Mouse (Mus musculus): Measurements from ENCODE around the gene Ppp5c.

Ppp5c gene

GRCm38 (mm10) chr7:17054325-17054989, 26.7 kb upstream of the Ppp5c start:
- no peak for DNase-seq (ENCODE audit: low spot score in 2 of 2)

DNA sequence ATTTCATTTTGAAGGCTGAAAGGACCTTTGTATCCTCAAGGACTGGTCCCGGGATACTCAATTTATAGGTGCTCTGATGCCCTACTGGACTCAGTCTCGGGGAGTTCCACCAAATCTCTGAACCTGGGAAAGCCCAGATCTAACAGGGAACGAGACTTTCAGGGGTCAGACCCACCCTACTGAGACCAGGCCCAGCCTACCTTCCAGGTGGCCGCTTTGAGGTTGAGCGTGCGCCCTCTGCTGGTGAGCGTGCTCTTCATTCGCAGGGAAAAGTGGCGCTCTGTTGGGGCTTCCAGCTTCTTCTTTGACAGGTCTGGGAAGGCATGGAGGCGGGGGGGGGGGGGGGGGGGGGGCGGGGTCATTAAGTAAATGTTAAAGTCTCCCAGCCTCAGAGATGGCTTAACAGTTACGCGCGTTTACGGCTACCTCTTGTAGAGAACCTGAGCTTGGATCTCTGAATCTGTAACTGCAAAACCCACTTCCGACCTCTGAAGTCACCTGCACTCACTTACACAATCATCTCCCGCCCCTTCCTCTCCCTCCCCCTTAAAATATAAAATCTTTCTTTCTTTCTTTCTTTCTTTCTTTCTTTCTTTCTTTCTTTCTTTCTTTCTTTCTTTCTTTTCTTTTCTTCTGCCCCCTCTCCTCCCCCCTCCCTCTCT, 23.3 kb upstream of the Ppp5c start:
- DNase-seq (ENCODE audit: low spot score in 2 of 2), result peak; percentile 39 to 48

DNA sequence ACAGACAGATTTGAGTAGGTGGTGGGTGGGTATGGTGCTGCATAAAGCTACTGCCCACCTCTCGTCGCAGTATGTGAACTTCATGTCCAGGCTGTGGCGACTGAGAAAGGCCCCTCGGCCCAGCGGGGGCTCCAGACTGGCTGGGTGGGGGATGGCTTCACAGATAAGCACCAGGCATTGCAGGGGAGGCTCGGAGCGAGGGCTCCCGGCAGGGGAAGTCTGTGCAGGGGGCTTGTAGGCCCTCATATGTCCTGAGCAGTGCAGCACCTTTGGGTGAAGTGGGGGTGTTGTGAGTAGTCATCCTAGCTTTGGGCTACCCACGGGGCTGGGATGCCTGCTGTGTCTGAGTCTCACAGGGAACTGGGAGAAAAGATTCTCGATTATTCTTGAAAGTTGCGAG, 22.8 kb upstream of the Ppp5c start:
- no peak for DNase-seq (ENCODE audit: low spot score in 2 of 2)

DNA sequence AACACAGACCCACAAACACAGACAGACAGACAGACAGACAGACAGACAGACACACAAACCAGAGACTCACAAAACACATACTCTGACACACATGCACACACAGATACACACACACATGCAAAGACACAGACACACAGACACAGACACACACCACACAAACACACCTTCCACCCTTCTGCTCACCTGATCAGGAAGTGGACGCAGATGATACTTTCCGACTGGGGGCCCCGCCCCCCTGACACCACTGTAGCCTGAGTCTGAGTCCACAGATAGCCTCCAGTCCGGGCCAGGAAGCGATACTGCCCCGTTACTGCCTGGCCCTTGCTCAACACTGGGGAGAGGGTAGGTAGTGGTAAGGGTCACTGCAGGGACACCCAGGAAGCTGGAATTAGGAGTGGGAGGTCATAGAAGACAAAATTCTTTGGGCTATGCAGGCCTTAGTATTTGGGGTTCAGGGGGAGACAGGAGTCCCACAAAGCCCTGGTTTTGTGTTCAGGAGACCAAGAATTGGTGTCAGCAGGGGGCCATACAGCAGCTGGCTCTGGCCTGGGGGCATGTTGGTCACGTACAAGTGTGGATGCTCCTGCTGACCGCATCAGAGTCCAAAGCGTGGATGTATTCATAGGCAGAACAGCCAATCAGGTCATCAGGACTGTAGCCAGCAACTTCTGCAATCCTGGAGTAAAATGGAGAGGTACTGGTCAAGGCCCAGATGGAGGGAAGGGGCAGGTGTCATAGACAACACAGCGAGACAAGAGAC, 20.9 kb upstream of the Ppp5c start:
- DNase-seq (ENCODE audit: low spot score in 2 of 2), result no peak

DNA sequence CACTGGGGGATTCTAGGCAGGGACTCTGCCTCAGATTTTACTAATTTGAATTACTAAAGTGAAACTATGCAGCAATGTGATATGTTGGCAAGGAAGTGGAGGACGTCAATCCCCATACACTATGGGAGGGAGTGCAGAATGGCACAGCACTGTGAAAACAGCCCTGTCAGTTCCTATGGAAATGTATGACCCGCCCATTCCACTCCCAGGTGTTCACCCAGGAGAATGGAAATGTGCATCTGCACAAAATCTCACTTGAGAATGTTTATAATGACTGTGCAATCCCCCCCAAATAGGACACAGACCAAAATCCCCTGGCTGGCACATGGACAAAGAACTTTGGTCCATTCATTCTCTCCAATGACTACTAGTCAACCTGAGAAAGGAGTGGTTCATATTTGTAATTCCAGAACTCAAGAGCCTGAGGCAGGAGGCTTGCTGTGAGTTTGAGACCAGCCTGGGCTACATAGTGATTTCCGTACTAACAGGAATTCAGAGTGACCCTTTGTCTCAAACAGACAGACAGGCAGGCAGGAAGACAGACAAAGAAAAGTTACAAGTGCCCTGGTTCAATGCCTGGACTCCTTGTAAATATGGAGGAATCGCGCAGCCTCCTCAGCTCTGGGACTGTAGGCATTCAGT, 19.4 kb upstream of the Ppp5c start:
- DNase-seq (ENCODE audit: low spot score in 2 of 2), result no peak

GRCm38 (mm10) chr7:17045743-17046142, 18.0 kb upstream of the Ppp5c start:
- DNase-seq (ENCODE audit: low spot score in 2 of 2), result no peak

DNA sequence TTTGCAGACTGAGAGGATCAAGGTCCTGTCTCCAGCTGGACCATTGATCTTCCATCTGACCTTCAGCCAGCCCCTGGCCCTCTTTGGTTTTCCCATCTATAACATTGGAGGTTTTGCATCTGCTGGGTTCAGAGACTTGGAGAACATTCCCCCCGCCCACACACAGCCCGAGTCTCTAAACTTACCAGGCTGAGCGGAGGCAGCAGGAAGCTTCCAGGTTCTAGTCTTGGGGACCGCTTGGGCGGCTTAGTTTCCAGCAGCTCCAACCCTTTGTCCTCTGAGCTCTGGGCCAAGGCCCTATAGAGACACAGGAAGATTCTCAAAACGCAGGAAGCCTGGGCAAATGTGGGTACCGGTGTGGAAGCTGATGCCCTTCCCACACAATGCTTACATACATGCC, 11.6 kb upstream of the Ppp5c start:
- no peak for DNase-seq (ENCODE audit: low spot score in 2 of 2)

DNA sequence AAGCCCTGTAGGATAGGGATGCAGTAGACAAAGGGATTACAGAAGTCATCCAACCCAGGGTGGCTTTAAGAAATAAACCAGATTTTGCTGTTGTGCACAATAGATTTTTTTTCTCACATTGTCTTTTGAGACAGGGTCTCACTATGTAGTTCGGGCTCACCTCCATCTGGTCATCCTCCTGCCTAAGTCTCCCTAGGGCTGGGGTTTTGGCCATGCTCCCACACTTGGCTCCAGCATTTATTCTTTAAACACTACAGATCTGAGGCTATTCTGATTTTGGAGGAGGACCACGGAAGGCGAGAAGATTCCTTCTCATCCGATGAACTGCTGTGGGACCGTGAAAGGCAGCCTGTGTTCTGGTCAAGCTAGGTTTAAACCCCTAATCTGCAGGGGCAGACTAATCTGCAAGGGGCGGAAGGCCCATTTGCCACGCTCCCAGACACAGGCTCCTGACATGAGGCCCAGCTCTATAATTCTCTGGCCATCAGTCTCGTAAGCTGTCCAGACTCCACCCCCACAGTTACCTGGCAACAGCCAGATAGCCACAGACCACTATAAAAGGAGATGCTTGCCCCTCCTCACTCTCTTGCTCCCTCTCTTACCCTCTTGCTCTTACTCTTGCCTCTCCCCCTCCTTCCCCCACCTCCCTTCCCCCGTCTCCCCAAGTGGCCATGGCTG, 10.4 kb upstream of the Ppp5c start:
- DNase-seq (ENCODE audit: low spot score in 2 of 2), result no peak

DNA sequence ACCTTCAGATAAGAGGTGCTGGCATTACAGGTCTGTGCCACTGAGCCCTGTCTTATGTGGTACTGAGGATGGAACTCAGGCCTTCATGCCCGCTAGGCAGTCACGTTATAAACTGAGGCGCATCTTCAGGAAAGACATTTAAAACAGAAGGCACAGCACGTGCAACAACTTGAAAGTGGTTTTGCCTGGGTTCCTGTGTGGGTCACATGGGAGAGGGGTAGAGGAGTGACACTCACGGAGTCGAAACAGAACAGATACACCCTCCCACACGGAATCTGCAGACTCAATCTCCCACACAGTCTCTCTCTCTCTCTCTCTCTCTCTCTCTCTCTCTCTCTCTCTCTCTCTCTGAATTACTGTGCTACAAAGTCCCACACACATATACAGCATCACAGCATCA, 2.5 kb upstream of the Ppp5c start:
- no peak for DNase-seq (ENCODE audit: low spot score in 2 of 2)

DNA sequence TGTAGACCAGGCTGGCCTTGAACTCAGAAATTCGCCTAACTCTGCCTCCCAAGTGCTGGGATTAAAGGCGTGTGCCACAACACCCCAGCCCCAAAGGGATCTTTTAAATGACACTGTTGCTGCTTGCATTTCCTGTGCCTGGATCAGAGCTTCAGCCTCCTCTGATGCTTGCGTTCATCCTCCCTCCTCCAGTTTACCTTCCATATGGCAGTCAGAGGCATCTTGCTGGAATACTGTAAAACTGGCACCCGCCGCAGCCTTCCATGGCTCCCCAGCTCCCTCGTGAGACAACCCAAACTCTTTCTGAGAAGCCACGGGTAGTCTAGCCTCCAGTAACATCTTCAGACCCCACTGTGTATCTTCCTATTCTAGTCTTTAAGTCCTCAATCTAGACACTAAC, 1.2 kb upstream of the Ppp5c start:
- DNase-seq (ENCODE audit: low spot score in 2 of 2), result no peak

DNA sequence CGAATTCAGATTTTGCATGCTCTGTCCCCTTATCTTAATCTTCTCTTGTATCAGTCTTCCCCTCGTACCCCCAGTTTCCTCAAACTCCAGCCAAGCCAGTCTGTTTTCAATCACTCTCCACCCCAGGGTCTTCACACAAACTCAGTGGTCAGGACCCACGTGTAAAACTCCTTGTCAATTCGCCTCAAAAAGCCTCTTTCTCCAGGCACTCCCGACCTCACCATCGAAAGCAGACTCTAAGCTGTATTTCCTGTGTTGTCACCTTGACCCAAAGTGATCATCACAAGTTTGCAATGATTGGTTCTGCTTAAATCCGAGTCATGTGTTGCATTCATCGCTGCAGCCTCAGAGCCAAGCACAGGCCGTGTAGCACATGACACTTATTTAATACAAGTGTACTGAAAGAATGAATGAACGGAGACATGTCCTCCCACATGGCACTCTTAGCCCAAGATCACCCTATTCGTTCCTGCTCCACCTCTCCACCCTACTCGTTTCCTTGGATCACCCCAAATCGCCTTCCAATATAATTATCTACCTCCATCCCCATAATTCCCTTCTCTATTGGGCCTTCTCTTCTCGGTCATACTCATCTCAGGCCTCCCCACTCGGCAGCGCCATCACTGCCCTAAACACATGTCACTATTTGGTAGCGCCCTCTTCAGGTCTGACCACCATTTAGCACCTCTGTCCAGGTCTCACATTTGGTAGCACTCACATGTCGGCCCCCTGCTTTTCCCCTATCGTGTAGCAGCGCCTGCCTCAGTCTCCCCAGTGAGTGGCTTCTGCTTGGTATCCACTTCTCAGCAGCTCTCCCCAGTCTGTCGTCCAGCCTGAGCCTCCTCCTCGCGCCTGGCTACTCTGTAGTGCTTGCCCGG, 775 bp downstream of the Ppp5c start:
- peak; percentile 51 to 58 for DNase-seq (ENCODE audit: low spot score in 2 of 2)

- no peak for DNase-seq (ENCODE audit: low spot score in 2 of 2)
Measured at GRCm38 (mm10) chr7:17025896-17026622, 1.7 kb downstream of the Ppp5c start.

- no peak for DNase-seq (ENCODE audit: low spot score in 2 of 2)
Measured at GRCm38 (mm10) chr7:17025505-17025894, 2.2 kb downstream of the Ppp5c start.

- peak; percentile 78 for DNase-seq (ENCODE audit: low spot score in 2 of 2)
Measured at GRCm38 (mm10) chr7:17024814-17025504, 2.8 kb downstream of the Ppp5c start.

- DNase-seq (ENCODE audit: low spot score in 2 of 2), result no peak
Measured at GRCm38 (mm10) chr7:17024141-17024540, 3.6 kb downstream of the Ppp5c start.

- DNase-seq (ENCODE audit: low spot score in 2 of 2), result no peak
Measured at GRCm38 (mm10) chr7:17023701-17024100, 4.0 kb downstream of the Ppp5c start.

DNA sequence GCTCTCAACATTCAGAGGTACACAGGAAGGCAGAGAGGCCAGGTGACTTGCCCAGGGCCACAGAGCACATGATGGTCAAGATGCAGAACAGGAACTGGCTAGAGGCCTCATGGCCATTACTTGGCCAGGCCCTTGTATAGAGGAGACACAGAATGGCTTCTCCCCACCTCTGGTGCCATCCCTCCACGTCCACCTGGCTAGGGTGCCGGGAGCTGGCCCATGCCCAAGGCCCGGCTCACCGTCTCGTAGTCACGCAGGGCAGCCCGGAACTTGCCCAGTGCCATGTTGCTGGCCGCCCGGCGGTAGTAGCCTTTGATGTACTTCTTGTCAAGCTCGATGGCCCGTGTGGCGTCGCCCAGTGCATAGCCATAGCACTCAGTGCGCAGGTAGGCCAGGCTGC, 5.5 kb downstream of the Ppp5c start:
- no peak for DNase-seq (ENCODE audit: low spot score in 2 of 2)

DNA sequence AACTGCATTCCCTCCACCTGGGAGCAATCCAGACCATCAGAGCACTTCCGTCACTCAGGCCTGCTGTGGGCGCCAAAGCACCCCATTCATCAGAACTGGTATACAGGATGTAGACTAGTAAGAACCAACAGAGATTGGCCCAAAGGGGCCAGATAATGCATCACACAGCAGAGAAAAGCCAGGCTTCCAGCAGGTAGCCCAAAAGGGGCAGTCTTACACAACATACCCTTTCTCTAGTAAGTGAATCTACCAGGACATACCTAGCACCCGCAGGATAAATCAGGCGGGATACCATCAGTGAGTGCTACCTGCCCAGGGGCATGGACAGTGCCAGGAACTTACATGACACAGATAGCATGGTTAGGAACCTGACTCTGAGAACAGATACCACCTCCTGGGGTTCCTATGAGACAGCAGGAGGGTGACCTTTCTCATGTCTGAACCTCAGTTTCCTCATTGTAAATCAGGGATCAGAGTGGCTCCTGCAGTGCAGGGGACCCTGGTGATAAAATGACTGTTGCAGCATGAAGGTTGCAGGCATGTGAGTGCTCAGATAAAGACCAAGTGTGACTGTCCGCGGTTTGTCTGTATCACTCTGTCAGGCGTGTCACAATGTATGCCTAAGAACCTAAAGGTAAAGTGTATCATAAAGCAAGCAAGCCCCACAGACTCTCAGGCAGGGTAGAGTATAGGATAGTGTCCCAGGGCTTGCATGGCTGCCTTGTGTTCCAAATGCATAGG, 8.1 kb downstream of the Ppp5c start:
- no peak for DNase-seq (ENCODE audit: low spot score in 2 of 2)

GRCm38 (mm10) chr7:17017921-17018320, 9.8 kb downstream of the Ppp5c start:
- DNase-seq (ENCODE audit: low spot score in 2 of 2), result no peak
